Mouse (Mus musculus): ENCODE measurements around the gene Fam163b. TPM values are rescaled to one million over a fixed set of nuclear protein-coding genes. Genes with fewer than 3 reads are reported as not detected.
A peak's percentile ranks its signal among the peaks of the same experiment; 100 is the strongest.

Gene Fam163b
- polyA plus RNA-seq, 1 experiment from 2014 or later: 0.06 TPM

DNA sequence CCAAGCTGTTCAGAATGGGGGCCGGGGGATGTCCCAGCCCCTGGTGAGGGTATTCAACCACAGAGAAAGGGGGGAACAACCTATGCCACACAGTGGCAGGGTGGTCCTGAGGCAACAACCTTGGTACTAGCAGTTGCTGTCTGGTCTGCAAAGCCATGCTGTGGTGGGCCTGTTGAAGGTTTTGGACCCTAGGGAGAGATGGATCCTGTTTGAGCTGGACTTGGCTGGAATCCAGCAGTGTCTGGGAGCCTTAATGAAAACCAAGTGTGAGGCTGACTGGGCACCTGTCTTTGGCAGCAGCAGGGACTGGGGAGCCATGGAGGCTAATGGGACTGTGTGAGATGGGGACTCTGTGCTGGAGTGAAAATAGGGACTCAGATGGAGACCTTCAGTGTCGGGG, 62.6 kb downstream of the Fam163b start:
- no peak for DNase-seq (ENCODE audit: low spot score)
- peak overlapping the region; percentile 19 for H3K4me3 ChIP-seq
- WGBS: 68% methylated on average over 2 of the region's 2 CpGs

DNA sequence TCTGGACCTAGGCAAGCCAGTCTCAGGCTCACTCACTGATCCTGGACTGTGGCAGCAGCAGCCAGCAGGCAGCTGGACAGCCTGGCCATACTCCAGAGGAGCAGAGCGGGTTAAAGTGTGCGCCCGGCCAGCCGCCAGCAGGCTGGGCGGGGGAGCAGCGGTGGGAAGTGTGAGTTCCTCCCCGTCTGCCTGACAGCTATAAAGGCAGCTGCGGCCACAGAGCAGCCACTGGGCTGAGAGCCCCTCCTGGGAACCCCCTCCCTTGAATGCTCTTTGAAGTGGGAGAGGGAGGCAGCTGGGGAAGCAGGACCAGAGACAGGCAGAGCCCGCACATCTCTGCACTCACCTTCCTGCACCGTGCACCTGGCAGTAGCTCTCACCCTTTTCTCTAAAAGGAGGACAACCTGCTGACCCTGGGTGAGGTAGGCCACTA, 63.1 kb downstream of the Fam163b start, which contains the start of gene Adamtsl2:
Gene Adamtsl2 (plus strand): TSS at position 228 of the 433 bp plus-strand sequence.
- Histone ChIP-seq H3K9me3 (replicated peaks) (no peaks in the 10 kb centered on the region), H3K4me3 (peak within 1 kb of the TSS; percentile 19), H3K4me1 (peaks cover 31% of the 10 kb centered on the region), H3K27ac (replicated peaks) (peak within 1 kb of the TSS; percentile 69), H3K27me3 (ENCODE audit: low read depth, poor library complexity, severe bottlenecking) (peaks cover 20% of the 10 kb centered on the region), H3K36me3 (no peaks in the 10 kb centered on the region)
- WGBS: 4% methylated on average over 10 of the region's 10 CpGs
- peak; percentile 64 for DNase-seq (ENCODE audit: low spot score)

More for the DNA sequence above, 62.6 kb downstream of the Fam163b start:
- H3K27ac ChIP-seq (replicated peaks): peak overlapping the region; percentile 69
- H3K36me3 ChIP-seq: no peaks in the 10 kb centered on the region
- peaks cover 31% of the 10 kb centered on the region for H3K4me1 ChIP-seq
- H3K27me3 ChIP-seq (ENCODE audit: low read depth, poor library complexity, severe bottlenecking): peaks cover 20% of the 10 kb centered on the region
- H3K9me3 ChIP-seq (replicated peaks): no peaks in the 10 kb centered on the region

DNA sequence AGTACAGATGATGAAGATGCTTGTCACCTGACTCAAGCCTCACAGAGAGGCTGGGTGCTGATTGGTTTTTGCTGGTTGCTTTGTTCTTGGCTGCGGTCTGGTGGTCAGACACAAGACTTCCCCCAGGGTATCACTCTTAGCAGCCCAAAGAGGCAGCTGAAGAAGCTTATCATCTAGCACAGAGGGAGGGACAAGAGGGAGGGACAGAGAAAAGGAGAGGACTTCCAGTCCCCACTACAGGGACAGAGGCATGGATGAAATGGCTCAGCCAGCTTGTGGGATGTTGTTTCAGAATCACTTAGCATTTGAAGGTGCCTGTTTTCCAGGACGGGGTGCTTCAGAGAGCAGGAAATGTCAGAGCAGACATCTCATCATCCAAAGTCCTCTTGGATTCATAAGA, 64.0 kb downstream of the Fam163b start:
- peaks cover 20% of the 10 kb centered on the region for H3K27me3 ChIP-seq (ENCODE audit: low read depth, poor library complexity, severe bottlenecking)
- H3K4me1 ChIP-seq: peaks cover 27% of the 10 kb centered on the region
- no peaks in the 10 kb centered on the region for H3K9me3 ChIP-seq (replicated peaks)
- H3K27ac ChIP-seq (replicated peaks): peak overlapping the region; percentile 69; the same call in 1 of the 2 replicates
- no peak overlapping the region for H3K4me3 ChIP-seq
- H3K36me3 ChIP-seq: no peaks in the 10 kb centered on the region
- WGBS: 31% methylated on average over 2 of the region's 2 CpGs
- DNase-seq (ENCODE audit: low spot score): no peak

DNA sequence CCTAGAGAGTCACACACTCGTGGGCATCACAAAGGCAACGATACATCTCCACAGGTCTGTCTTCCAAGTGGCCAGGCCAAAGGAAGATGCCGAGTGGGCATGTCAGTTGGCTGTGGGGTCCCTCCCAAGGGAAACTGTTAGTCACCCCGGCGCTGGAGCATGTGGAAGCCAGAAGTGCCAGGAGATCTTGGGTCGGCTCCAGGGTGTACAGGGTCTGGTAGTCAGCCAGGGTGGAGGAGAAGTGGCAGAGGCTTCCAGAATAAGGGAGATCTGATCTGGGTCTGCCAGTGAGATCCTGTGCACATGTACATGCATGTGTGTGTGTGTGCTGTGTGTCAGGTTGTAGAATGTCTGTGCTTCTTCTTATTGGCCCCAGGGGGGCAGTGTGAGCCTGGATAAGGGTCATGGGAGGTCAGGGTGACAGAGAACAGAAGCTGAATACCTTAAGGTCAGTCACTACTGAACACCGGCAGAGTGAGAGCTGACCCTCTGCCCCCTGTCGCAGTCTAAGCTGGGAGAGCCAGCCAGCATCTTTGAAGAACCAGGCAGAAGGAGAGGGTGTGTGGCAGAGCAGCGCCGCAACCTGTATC, 64.5 kb downstream of the Fam163b start:
- H3K4me3 ChIP-seq: no peak overlapping the region
- no peaks in the 10 kb centered on the region for H3K9me3 ChIP-seq (replicated peaks)
- H3K4me1 ChIP-seq: peaks cover 27% of the 10 kb centered on the region
- DNase-seq (ENCODE audit: low spot score): no peak
- peaks cover 20% of the 10 kb centered on the region for H3K27me3 ChIP-seq (ENCODE audit: low read depth, poor library complexity, severe bottlenecking)
- no peak overlapping the region for H3K27ac ChIP-seq (replicated peaks)
- no peaks in the 10 kb centered on the region for H3K36me3 ChIP-seq
- 62% methylated on average over 10 of the region's 10 CpGs for WGBS

DNA sequence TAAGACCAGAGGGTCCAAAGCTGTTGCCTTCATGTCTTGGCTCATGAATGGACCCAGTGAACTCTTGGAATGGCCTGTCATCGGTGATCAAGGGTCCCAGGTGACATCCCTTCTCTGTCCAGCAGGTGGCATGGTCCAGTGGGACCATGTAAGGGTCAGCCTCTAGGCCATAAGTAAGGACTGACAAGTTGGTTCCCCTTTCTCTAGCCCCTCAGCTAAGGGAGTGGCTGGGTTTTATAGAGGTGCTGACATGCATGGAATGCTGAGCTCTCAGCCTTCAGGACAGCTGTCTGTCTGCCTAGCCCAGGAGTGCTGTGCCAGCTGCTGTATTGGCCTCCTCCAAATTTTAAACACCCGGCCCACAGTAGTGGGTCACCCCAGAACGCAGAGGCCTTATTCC, 66.8 kb downstream of the Fam163b start:
- DNase-seq (ENCODE audit: low spot score): peak; percentile 52
- peaks cover 20% of the 10 kb centered on the region for H3K27me3 ChIP-seq (ENCODE audit: low read depth, poor library complexity, severe bottlenecking)
- H3K9me3 ChIP-seq (replicated peaks): no peaks in the 10 kb centered on the region
- H3K27ac ChIP-seq (replicated peaks): no peak overlapping the region
- no peak overlapping the region for H3K4me3 ChIP-seq
- no peaks in the 10 kb centered on the region for H3K36me3 ChIP-seq
- 76% methylated on average over 3 of the region's 3 CpGs for WGBS
- H3K4me1 ChIP-seq: peaks cover 31% of the 10 kb centered on the region

DNA sequence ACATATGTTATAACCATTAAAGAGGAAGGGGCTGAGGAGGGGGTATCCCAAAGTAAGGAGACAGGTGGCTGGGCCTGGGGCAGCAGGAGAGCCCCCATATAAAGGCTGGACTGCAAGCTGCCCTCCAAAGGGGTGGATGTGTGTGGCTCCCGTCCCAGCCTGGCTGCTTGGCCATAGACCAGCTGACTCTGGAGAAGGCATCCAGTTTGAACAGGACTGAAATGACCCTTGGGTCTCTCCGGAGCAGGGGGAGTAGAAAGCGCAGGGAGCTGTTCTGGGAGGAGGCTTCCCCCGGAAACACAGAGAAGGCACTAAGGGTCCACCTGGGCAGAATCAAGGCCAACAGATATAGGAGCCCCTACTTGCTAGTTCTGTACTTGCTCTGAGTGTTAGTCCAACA, 67.5 kb downstream of the Fam163b start:
- no peak for DNase-seq (ENCODE audit: low spot score)
- Histone ChIP-seq H3K4me1 (peaks cover 29% of the 10 kb centered on the region), H3K27me3 (ENCODE audit: low read depth, poor library complexity, severe bottlenecking) (peaks cover 16% of the 10 kb centered on the region), H3K4me3 (no peak overlapping the region), H3K36me3 (no peaks in the 10 kb centered on the region), H3K27ac (replicated peaks) (no peak overlapping the region), H3K9me3 (replicated peaks) (no peaks in the 10 kb centered on the region)
- WGBS: 90% methylated on average over 4 of the region's 4 CpGs

DNA sequence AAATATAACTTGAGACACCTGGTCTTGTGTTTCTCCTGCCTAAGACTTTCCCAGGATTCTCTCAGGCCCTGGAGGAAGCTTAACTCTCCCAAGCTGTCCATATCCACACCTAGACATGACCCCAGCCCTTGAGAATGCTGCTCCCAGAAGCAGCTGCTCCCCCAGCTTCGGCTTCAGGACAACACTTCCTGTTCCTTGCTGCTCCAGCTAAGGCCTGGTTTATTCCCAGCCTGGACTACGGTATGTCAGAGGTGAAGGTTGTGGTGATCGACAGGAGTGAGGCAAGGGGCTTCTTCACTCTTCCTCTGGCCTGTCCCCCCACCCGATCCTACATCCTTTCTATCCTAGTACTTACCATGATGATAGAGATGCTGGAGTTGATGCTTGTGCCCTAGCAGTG, 68.9 kb downstream of the Fam163b start:
- Histone ChIP-seq H3K36me3 (no peaks in the 10 kb centered on the region), H3K27ac (replicated peaks) (no peak overlapping the region), H3K27me3 (ENCODE audit: low read depth, poor library complexity, severe bottlenecking) (peaks cover 5% of the 10 kb centered on the region; the same call in 1 of the 2 replicates), H3K4me1 (peaks cover 26% of the 10 kb centered on the region), H3K9me3 (replicated peaks) (no peaks in the 10 kb centered on the region), H3K4me3 (no peak overlapping the region)
- WGBS: 76% methylated on average over 4 of the region's 4 CpGs
- DNase-seq (ENCODE audit: low spot score): no peak

DNA sequence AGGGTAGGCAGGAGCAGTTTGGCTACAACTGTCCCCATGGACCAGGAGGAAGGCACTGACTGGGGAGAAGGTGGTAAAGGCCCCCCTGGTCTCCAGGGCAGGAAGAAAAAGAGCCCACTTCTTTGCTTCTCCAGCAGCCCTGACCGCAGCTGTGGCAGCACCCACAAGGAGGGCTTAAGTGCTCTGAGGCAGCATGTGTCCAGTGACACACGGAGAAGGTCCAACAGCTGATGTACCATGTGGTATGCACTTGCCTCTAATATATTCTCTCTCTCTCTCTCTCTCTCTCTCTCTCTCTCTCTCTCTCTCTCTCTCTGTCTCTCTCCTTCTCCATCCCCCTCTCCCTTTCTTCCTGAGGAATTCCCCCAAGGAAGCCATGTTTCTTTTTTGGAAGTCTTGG, 70.3 kb downstream of the Fam163b start, which contains the start of gene Mymk:
Gene Mymk (minus strand): TSS at position 202 of the 400 bp plus-strand sequence.
- Histone ChIP-seq H3K27ac (replicated peaks) (0 out of 2 replicates have a peak within 1 kb of the TSS, but pooled peaks have one; percentile 23), H3K27me3 (ENCODE audit: low read depth, poor library complexity, severe bottlenecking) (no peaks in the 10 kb centered on the region; the same call in 1 of the 2 replicates), H3K36me3 (no peaks in the 10 kb centered on the region), H3K9me3 (replicated peaks) (no peaks in the 10 kb centered on the region), H3K4me3 (no peak within 1 kb of the TSS), H3K4me1 (peaks cover 22% of the 10 kb centered on the region)
- WGBS: 82% methylated on average over 2 of the region's 2 CpGs
- DNase-seq (ENCODE audit: low spot score): no peak

DNA sequence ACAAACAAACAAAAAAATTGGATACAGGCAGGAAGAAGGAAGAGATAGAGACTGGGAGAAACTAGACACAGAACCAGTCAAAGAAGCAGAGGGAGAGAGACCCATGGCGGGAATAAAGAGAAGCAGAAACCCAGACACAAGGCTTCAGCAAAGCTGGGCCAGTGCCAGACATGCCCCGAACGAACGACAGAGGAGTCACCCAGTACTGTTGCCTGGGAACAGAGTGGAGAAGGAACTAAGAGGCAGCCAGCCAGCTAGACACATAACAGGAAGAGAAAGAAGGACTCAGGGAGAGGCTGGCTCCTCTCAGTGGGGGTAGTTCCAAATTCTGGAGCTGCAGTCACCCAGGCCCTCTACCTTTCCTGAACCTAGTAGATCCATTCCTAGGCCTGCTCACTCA, 71.2 kb downstream of the Fam163b start:
- no peak for DNase-seq (ENCODE audit: low spot score)
- 84% methylated on average over 4 of the region's 4 CpGs for WGBS
- no peak overlapping the region for H3K4me3 ChIP-seq
- peaks cover 22% of the 10 kb centered on the region for H3K4me1 ChIP-seq
- no peaks in the 10 kb centered on the region for H3K9me3 ChIP-seq (replicated peaks)
- no peaks in the 10 kb centered on the region for H3K36me3 ChIP-seq
- H3K27me3 ChIP-seq (ENCODE audit: low read depth, poor library complexity, severe bottlenecking): no peaks in the 10 kb centered on the region
- 0 out of 2 replicates have a peak overlapping the region, but pooled peaks have one; percentile 23 for H3K27ac ChIP-seq (replicated peaks)

DNA sequence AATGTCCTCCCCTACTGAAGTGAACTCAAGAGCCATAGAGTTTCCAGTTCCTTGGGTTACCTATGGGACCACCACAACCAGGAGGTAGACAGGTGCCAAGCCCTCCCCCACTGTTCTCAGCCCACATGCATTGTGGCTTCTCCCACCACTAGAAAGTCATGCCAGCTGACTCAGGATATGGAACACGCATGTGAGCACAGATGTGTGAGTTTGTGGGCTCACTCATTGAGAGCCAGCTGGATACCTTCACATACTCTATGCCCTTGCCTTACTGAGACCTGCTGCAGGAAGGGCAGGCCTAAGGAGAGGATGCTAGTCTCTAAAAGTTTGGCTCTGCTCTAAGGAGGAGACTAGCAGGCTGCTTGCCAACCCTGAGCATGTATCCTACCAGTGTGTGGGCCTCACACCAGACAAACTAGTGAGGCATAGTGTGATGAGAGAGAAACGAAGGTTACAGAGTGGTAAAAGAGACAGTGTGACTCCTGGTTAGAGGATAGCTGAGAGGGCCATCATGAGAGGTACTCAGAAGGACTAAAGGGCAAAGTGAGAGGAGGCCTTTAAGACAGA, 72.0 kb downstream of the Fam163b start:
- WGBS: 82% methylated on average over 2 of the region's 2 CpGs
- H3K36me3 ChIP-seq: no peaks in the 10 kb centered on the region
- peaks cover 22% of the 10 kb centered on the region for H3K4me1 ChIP-seq

DNA sequence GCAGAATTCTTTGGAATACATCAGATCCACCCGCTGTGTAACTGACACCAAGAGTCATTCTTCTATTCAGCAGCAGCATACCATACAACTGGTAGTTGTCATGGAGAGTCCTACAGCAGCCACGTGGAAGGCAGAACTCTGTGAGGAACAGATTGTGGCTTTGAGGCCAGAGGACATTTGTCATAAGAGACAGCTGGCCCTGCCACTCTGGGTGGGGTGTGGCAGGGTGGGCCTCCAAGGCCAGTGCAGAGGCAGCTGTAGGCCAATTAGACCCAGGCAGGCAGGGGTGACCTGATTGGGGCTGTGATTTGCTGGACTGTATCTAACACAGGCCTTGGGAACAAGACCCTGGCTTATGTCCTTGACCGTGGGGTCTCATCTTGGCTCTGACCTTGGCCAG, 72.6 kb downstream of the Fam163b start:
- Histone ChIP-seq H3K36me3 (no peaks in the 10 kb centered on the region), H3K9me3 (replicated peaks) (no peaks in the 10 kb centered on the region), H3K4me3 (no peak overlapping the region), H3K4me1 (peaks cover 22% of the 10 kb centered on the region), H3K27me3 (ENCODE audit: low read depth, poor library complexity, severe bottlenecking) (no peaks in the 10 kb centered on the region), H3K27ac (replicated peaks) (peak overlapping the region; percentile 13; the same call in 1 of the 2 replicates)
- no peak for DNase-seq (ENCODE audit: low spot score)
- WGBS: 64% methylated on average over 3 of the region's 3 CpGs

More for the DNA sequence above, 72.0 kb downstream of the Fam163b start:
- DNase-seq (ENCODE audit: low spot score): no peak
- 0 out of 2 replicates have a peak overlapping the region, but pooled peaks have one; percentile 13 for H3K27ac ChIP-seq (replicated peaks)
- no peaks in the 10 kb centered on the region for H3K27me3 ChIP-seq (ENCODE audit: low read depth, poor library complexity, severe bottlenecking)
- no peak overlapping the region for H3K4me3 ChIP-seq
- no peaks in the 10 kb centered on the region for H3K9me3 ChIP-seq (replicated peaks)

DNA sequence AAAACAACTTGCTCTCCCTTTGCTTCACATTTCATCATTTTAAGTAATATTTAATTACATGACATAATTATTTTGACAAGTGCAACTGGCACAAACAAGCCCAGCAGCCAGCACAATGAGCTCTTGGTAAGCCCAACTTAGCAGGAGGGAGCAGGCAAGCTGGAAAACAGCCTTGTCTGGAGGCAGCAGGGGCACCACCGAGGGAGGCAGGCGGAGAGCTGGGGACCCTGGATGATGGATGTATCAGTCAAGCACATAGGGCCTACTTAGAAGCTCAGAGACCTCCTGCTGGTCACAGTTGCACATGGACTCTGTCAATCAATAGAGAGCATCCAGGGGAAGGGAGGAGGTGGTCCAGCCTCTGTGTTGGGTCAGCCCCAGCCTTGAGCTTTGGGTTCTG, 74.3 kb downstream of the Fam163b start:
- no peak for DNase-seq (ENCODE audit: low spot score)
- no peaks in the 10 kb centered on the region for H3K27me3 ChIP-seq (ENCODE audit: low read depth, poor library complexity, severe bottlenecking)
- no peaks in the 10 kb centered on the region for H3K36me3 ChIP-seq
- no peak overlapping the region for H3K27ac ChIP-seq (replicated peaks)
- no peaks in the 10 kb centered on the region for H3K9me3 ChIP-seq (replicated peaks)
- 62% methylated on average over 2 of the region's 2 CpGs for WGBS
- peaks cover 22% of the 10 kb centered on the region for H3K4me1 ChIP-seq
- H3K4me3 ChIP-seq: no peak overlapping the region

DNA sequence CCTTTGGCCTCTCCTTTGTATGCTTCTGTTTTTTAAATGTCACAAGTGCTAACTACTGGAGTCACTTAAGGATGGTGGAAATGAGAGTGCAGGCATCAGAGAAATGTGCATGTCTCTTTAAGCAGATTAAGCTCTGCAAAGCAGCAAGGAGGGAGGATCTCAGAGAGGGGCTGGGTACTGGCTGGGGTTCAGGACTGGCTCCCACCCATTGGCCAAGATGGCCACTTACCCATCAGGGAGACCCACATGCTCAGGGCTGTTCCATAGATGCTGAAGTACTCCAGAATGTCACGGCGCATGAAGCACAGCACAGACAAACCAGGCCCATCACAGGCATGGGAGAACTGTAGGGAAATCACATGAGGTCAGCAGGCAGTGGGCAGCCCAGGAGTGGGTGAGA, 75.2 kb downstream of the Fam163b start:
- H3K4me1 ChIP-seq: peaks cover 22% of the 10 kb centered on the region
- no peaks in the 10 kb centered on the region for H3K27me3 ChIP-seq (ENCODE audit: low read depth, poor library complexity, severe bottlenecking)
- H3K36me3 ChIP-seq: no peaks in the 10 kb centered on the region
- 85% methylated on average over 2 of the region's 2 CpGs for WGBS
- DNase-seq (ENCODE audit: low spot score): no peak
- H3K9me3 ChIP-seq (replicated peaks): no peaks in the 10 kb centered on the region
- no peak overlapping the region for H3K4me3 ChIP-seq
- no peak overlapping the region for H3K27ac ChIP-seq (replicated peaks)
